Mouse (Mus musculus): Measurements from ENCODE around the gene Ly6g6c. TPM values are rescaled to one million over a fixed set of nuclear protein-coding genes. Genes with fewer than 3 reads are reported as not detected.

Ly6g6c gene
- polyA plus RNA-seq, 1 experiment from 2014 or later, result 0.31 TPM

GRCm38 (mm10) chr17:35103221-35103690 is 38.1 kb downstream of the Ly6g6c start:
- Histone ChIP-seq H3K9me3 (replicated peaks) (no peaks in the 10 kb centered on the region), H3K27ac (peak overlapping the region; percentile 92), H3K27me3 (no peaks in the 10 kb centered on the region), H3K4me1 (replicated peaks) (peaks cover 64% of the 10 kb centered on the region), H3K9ac (peak overlapping the region; percentile 67), H3K4me2 (no peak overlapping the region), H3K36me3 (peaks cover 56% of the 10 kb centered on the region), H3K4me3 (replicated peaks) (no peak overlapping the region)
- ATAC-seq (ENCODE audit: low read depth) (no peak), DNase-seq (no peak)
- WGBS (ENCODE audit: insufficient replicate concordance), result 53% methylated on average over 6 of the region's 6 CpGs

- H3K4me2 ChIP-seq, result peak overlapping the region; percentile 48
- ATAC-seq (ENCODE audit: low read depth), result no peak
- peak overlapping the region; percentile 92 for H3K27ac ChIP-seq
- no peaks in the 10 kb centered on the region for H3K27me3 ChIP-seq
- peak overlapping the region; percentile 7 for H3K4me3 ChIP-seq (replicated peaks)
- H3K9ac ChIP-seq, result peak overlapping the region; percentile 67
- DNase-seq, result no peak
- no peaks in the 10 kb centered on the region for H3K9me3 ChIP-seq (replicated peaks)
- WGBS (ENCODE audit: insufficient replicate concordance), result 65% methylated on average over 7 of the region's 7 CpGs
- peaks cover 64% of the 10 kb centered on the region for H3K4me1 ChIP-seq (replicated peaks)
- peaks cover 48% of the 10 kb centered on the region for H3K36me3 ChIP-seq
Measured at GRCm38 (mm10) chr17:35104079-35104478, 38.9 kb downstream of the Ly6g6c start.

GRCm38 (mm10) chr17:35104754-35105153 is 39.6 kb downstream of the Ly6g6c start:
- peak; percentile 76 for DNase-seq
- Histone ChIP-seq H3K4me2 (peak overlapping the region; percentile 48), H3K36me3 (peaks cover 41% of the 10 kb centered on the region), H3K9ac (peak overlapping the region; percentile 67), H3K9me3 (replicated peaks) (no peaks in the 10 kb centered on the region), H3K4me3 (replicated peaks) (peak overlapping the region; percentile 7; the same call in 1 of the 2 replicates), H3K4me1 (replicated peaks) (peaks cover 64% of the 10 kb centered on the region), H3K27me3 (no peaks in the 10 kb centered on the region), H3K27ac (peak overlapping the region; percentile 92)
- peak; percentile 89 for ATAC-seq (ENCODE audit: low read depth)
- 20% methylated on average over 6 of the region's 6 CpGs for WGBS (ENCODE audit: insufficient replicate concordance)

- WGBS (ENCODE audit: insufficient replicate concordance), result 26% methylated on average over 13 of the region's 13 CpGs
- Histone ChIP-seq H3K9ac (peak overlapping the region; percentile 67), H3K4me1 (replicated peaks) (peaks cover 54% of the 10 kb centered on the region), H3K36me3 (peaks cover 30% of the 10 kb centered on the region), H3K9me3 (replicated peaks) (no peaks in the 10 kb centered on the region), H3K4me3 (replicated peaks) (no peak overlapping the region), H3K4me2 (peak overlapping the region; percentile 18), H3K27ac (peak overlapping the region; percentile 92), H3K27me3 (no peaks in the 10 kb centered on the region)
- DNase-seq (peak; percentile 40), ATAC-seq (ENCODE audit: low read depth) (no peak; the same call in 1 of the 2 replicates)
Measured at GRCm38 (mm10) chr17:35105740-35106389, 40.7 kb downstream of the Ly6g6c start.

GRCm38 (mm10) chr17:35106522-35106921 is 41.3 kb downstream of the Ly6g6c start:
- Histone ChIP-seq H3K4me3 (replicated peaks) (no peak overlapping the region), H3K27me3 (no peaks in the 10 kb centered on the region), H3K9ac (peak overlapping the region; percentile 67; the same call in 1 of the 2 replicates), H3K36me3 (peaks cover 23% of the 10 kb centered on the region), H3K4me1 (replicated peaks) (peaks cover 49% of the 10 kb centered on the region), H3K4me2 (no peak overlapping the region), H3K9me3 (replicated peaks) (no peaks in the 10 kb centered on the region), H3K27ac (no peak overlapping the region)
- 53% methylated on average over 3 of the region's 3 CpGs for WGBS (ENCODE audit: insufficient replicate concordance)
- no peak for ATAC-seq (ENCODE audit: low read depth)
- no peak for DNase-seq

- no peak within 1 kb of the TSS for H3K4me3 ChIP-seq (replicated peaks)
Measured at GRCm38 (mm10) chr17:35108097-35108496, 42.9 kb downstream of the Ly6g6c start, which contains the start of gene Ly6g5c. Gene Ly6g5c, plus strand, starts transcription at chr17:35108279.

GRCm38 (mm10) chr17:35111774-35112173 is 46.6 kb downstream of the Ly6g6c start:
- DNase-seq (no peak), ATAC-seq (ENCODE audit: low read depth) (no peak)
- H3K27ac ChIP-seq, result no peak overlapping the region
- no peaks in the 10 kb centered on the region for H3K9me3 ChIP-seq (replicated peaks)
- no peaks in the 10 kb centered on the region for H3K27me3 ChIP-seq
- 71% methylated on average over 9 of the region's 9 CpGs for WGBS (ENCODE audit: insufficient replicate concordance)
- no peak overlapping the region for H3K9ac ChIP-seq
- peaks cover 30% of the 10 kb centered on the region for H3K36me3 ChIP-seq
- no peak overlapping the region for H3K4me3 ChIP-seq (replicated peaks)
- no peak overlapping the region for H3K4me2 ChIP-seq
- H3K4me1 ChIP-seq (replicated peaks), result 0 out of 2 replicates have a peak, but pooled peaks cover 4% of the 10 kb centered on the region

More at GRCm38 (mm10) chr17:35108097-35108496, 42.9 kb downstream of the Ly6g6c start, which contains the start of gene Ly6g5c:
- H3K9me3 ChIP-seq (replicated peaks), result no peaks in the 10 kb centered on the region
- 78% methylated on average over 6 of the region's 6 CpGs for WGBS (ENCODE audit: insufficient replicate concordance)
- peaks cover 33% of the 10 kb centered on the region for H3K4me1 ChIP-seq (replicated peaks)
- H3K9ac ChIP-seq, result no peak within 1 kb of the TSS
- no peak within 1 kb of the TSS for H3K4me2 ChIP-seq
- H3K27me3 ChIP-seq, result no peaks in the 10 kb centered on the region
- H3K36me3 ChIP-seq, result peaks cover 8% of the 10 kb centered on the region
- DNase-seq (no peak), ATAC-seq (ENCODE audit: low read depth) (no peak)
- H3K27ac ChIP-seq, result no peak within 1 kb of the TSS

GRCm38 (mm10) chr17:35115046-35116019 is 50.1 kb downstream of the Ly6g6c start, which contains the start of gene Ly6g5b:
Gene Ly6g5b, minus strand, starts transcription at chr17:35115428.
- Histone ChIP-seq H3K4me3 (replicated peaks) (no peak within 1 kb of the TSS), H3K9ac (no peak within 1 kb of the TSS), H3K4me2 (no peak within 1 kb of the TSS), H3K9me3 (replicated peaks) (no peaks in the 10 kb centered on the region), H3K27ac (no peak within 1 kb of the TSS; the same call in 1 of the 2 replicates), H3K4me1 (replicated peaks) (peaks cover 21% of the 10 kb centered on the region), H3K36me3 (peaks cover 57% of the 10 kb centered on the region), H3K27me3 (no peaks in the 10 kb centered on the region)
- DNase-seq (no peak), ATAC-seq (ENCODE audit: low read depth) (no peak)
- 77% methylated on average over 8 of the region's 8 CpGs for WGBS (ENCODE audit: insufficient replicate concordance)

Other genes with a start within 250 kb of the Ly6g6c start
- 19.9 and 20.2 TPM in 2 replicates for gene Stk19, start 228.4 kb upstream of the Ly6g6c start, polyA plus RNA-seq (2015; fragmentation: Nextera tagmentation; extraction: Ambion mirVana)
- gene Dxo, start 228.4 kb upstream of the Ly6g6c start, polyA plus RNA-seq (2015; fragmentation: Nextera tagmentation; extraction: Ambion mirVana), result 28.6 and 30.9 TPM in 2 replicates
- gene Skiv2l, start 215.2 kb upstream of the Ly6g6c start, polyA plus RNA-seq (2015; fragmentation: Nextera tagmentation; extraction: Ambion mirVana), result 24.0 and 26.1 TPM in 2 replicates
- 60.1 and 65.1 TPM in 2 replicates for gene Nelfe, start 215.0 kb upstream of the Ly6g6c start, polyA plus RNA-seq (2015; fragmentation: Nextera tagmentation; extraction: Ambion mirVana)
- 118 and 133 TPM in 2 replicates for gene Cfb, start 202.9 kb upstream of the Ly6g6c start, polyA plus RNA-seq (2015; fragmentation: Nextera tagmentation; extraction: Ambion mirVana)
- gene Zbtb12, start 185.9 kb upstream of the Ly6g6c start, polyA plus RNA-seq (2015; fragmentation: Nextera tagmentation; extraction: Ambion mirVana), result 0.54 and 0.80 TPM in 2 replicates
- gene Gm20547, start 183.3 kb upstream of the Ly6g6c start, polyA plus RNA-seq (2015; fragmentation: Nextera tagmentation; extraction: Ambion mirVana), result 0.17 TPM in 1 of 2 replicates, not detected in the other
- 11.1 and 11.7 TPM in 2 replicates for gene C2, start 167.1 kb upstream of the Ly6g6c start, polyA plus RNA-seq (2015; fragmentation: Nextera tagmentation; extraction: Ambion mirVana)
- gene Ehmt2, start 166.9 kb upstream of the Ly6g6c start, polyA plus RNA-seq (2015; fragmentation: Nextera tagmentation; extraction: Ambion mirVana), result 16.8 and 17.7 TPM in 2 replicates
- gene Slc44a4, start 150.9 kb upstream of the Ly6g6c start, polyA plus RNA-seq (2015; fragmentation: Nextera tagmentation; extraction: Ambion mirVana), result 1.5 TPM in 2 replicates
- gene Neu1, start 134.1 kb upstream of the Ly6g6c start, polyA plus RNA-seq (2015; fragmentation: Nextera tagmentation; extraction: Ambion mirVana), result 14.2 and 15.2 TPM in 2 replicates
- gene Hspa1b, start 106.2 kb upstream of the Ly6g6c start, polyA plus RNA-seq (2015; fragmentation: Nextera tagmentation; extraction: Ambion mirVana), result 0.07 and 0.15 TPM in 2 replicates
- gene Gm20481, start 95.5 kb upstream of the Ly6g6c start, polyA plus RNA-seq (2015; fragmentation: Nextera tagmentation; extraction: Ambion mirVana), result not detected in 2 replicates
- 2.1 and 2.3 TPM in 2 replicates for gene Hspa1a, start 93.2 kb upstream of the Ly6g6c start, polyA plus RNA-seq (2015; fragmentation: Nextera tagmentation; extraction: Ambion mirVana)
- gene Hspa1l, start 92.7 kb upstream of the Ly6g6c start, polyA plus RNA-seq (2015; fragmentation: Nextera tagmentation; extraction: Ambion mirVana), result 0.10 and 0.34 TPM in 2 replicates
- gene Lsm2, start 83.5 kb upstream of the Ly6g6c start, polyA plus RNA-seq (2015; fragmentation: Nextera tagmentation; extraction: Ambion mirVana), result 163 and 178 TPM in 2 replicates
- gene Vars, start 64.4 kb upstream of the Ly6g6c start, polyA plus RNA-seq (2015; fragmentation: Nextera tagmentation; extraction: Ambion mirVana), result 110 and 112 TPM in 2 replicates
- 0.08 TPM in 2 replicates for gene Vwa7, start 48.8 kb upstream of the Ly6g6c start, polyA plus RNA-seq (2015; fragmentation: Nextera tagmentation; extraction: Ambion mirVana)
- gene Sapcd1, start 37.4 kb upstream of the Ly6g6c start, polyA plus RNA-seq (2015; fragmentation: Nextera tagmentation; extraction: Ambion mirVana), result 2.5 and 2.8 TPM in 2 replicates
- 3.2 and 3.4 TPM in 2 replicates for gene Msh5, start 18.6 kb upstream of the Ly6g6c start, polyA plus RNA-seq (2015; fragmentation: Nextera tagmentation; extraction: Ambion mirVana)
- 141 and 147 TPM in 2 replicates for gene Clic1, start 15.4 kb upstream of the Ly6g6c start, polyA plus RNA-seq (2015; fragmentation: Nextera tagmentation; extraction: Ambion mirVana)
- gene Ddah2, start 6.4 kb upstream of the Ly6g6c start, polyA plus RNA-seq (2015; fragmentation: Nextera tagmentation; extraction: Ambion mirVana), result 28.9 and 30.6 TPM in 2 replicates
- 4.1 and 5.2 TPM in 2 replicates for gene Mpig6b, start 796 bp downstream of the Ly6g6c start, polyA plus RNA-seq (2015; fragmentation: Nextera tagmentation; extraction: Ambion mirVana)
- 0.13 and 0.23 TPM in 2 replicates for gene Ly6g6e, start 11.5 kb downstream of the Ly6g6c start, polyA plus RNA-seq (2015; fragmentation: Nextera tagmentation; extraction: Ambion mirVana)
- 0.35 and 0.47 TPM in 2 replicates for gene Ly6g6d, start 12.7 kb downstream of the Ly6g6c start, polyA plus RNA-seq (2015; fragmentation: Nextera tagmentation; extraction: Ambion mirVana)
- gene Ly6g6f, start 20.2 kb downstream of the Ly6g6c start, polyA plus RNA-seq (2015; fragmentation: Nextera tagmentation; extraction: Ambion mirVana), result 7.2 and 7.3 TPM in 2 replicates
- 51.0 and 54.9 TPM in 2 replicates for gene Abhd16a, start 23.9 kb downstream of the Ly6g6c start, polyA plus RNA-seq (2015; fragmentation: Nextera tagmentation; extraction: Ambion mirVana)
- not detected in 2 replicates for gene Ly6g5c, start 42.9 kb downstream of the Ly6g6c start, polyA plus RNA-seq (2015; fragmentation: Nextera tagmentation; extraction: Ambion mirVana)
- gene Ly6g5b, start 50.0 kb downstream of the Ly6g6c start, polyA plus RNA-seq (2015; fragmentation: Nextera tagmentation; extraction: Ambion mirVana), result 0.21 and 0.28 TPM in 2 replicates
- gene Gpank1, start 56.1 kb downstream of the Ly6g6c start, polyA plus RNA-seq (2015; fragmentation: Nextera tagmentation; extraction: Ambion mirVana), result 14.1 and 14.8 TPM in 2 replicates
- gene Csnk2b, start 56.7 kb downstream of the Ly6g6c start, polyA plus RNA-seq (2015; fragmentation: Nextera tagmentation; extraction: Ambion mirVana), result 176 and 182 TPM in 2 replicates
- 3.1 and 3.6 TPM in 2 replicates for gene D17H6S53E, start 61.0 kb downstream of the Ly6g6c start, polyA plus RNA-seq (2015; fragmentation: Nextera tagmentation; extraction: Ambion mirVana)
- 553 and 573 TPM in 2 replicates for gene Apom, start 66.7 kb downstream of the Ly6g6c start, polyA plus RNA-seq (2015; fragmentation: Nextera tagmentation; extraction: Ambion mirVana)
- gene Bag6, start 69.8 kb downstream of the Ly6g6c start, polyA plus RNA-seq (2015; fragmentation: Nextera tagmentation; extraction: Ambion mirVana), result 22.4 and 27.4 TPM in 2 replicates
- 45.1 and 51.5 TPM in 2 replicates for gene Prrc2a, start 99.5 kb downstream of the Ly6g6c start, polyA plus RNA-seq (2015; fragmentation: Nextera tagmentation; extraction: Ambion mirVana)
- gene Aif1, start 110.7 kb downstream of the Ly6g6c start, polyA plus RNA-seq (2015; fragmentation: Nextera tagmentation; extraction: Ambion mirVana), result 17.4 and 18.5 TPM in 2 replicates
- gene Lst1, start 123.1 kb downstream of the Ly6g6c start, polyA plus RNA-seq (2015; fragmentation: Nextera tagmentation; extraction: Ambion mirVana), result 21.6 and 29.0 TPM in 2 replicates
- gene Ltb, start 129.1 kb downstream of the Ly6g6c start, polyA plus RNA-seq (2015; fragmentation: Nextera tagmentation; extraction: Ambion mirVana), result 0.53 and 0.80 TPM in 2 replicates
- 0.25 and 0.35 TPM in 2 replicates for gene Tnf, start 136.6 kb downstream of the Ly6g6c start, polyA plus RNA-seq (2015; fragmentation: Nextera tagmentation; extraction: Ambion mirVana)
- 0.07 and 0.10 TPM in 2 replicates for gene Lta, start 140.0 kb downstream of the Ly6g6c start, polyA plus RNA-seq (2015; fragmentation: Nextera tagmentation; extraction: Ambion mirVana)
- 0.36 TPM in 1 of 2 replicates, not detected in the other for gene Gm16181, start 155.4 kb downstream of the Ly6g6c start, polyA plus RNA-seq (2015; fragmentation: Nextera tagmentation; extraction: Ambion mirVana)
- 0.76 and 1.3 TPM in 2 replicates for gene Atp6v1g2, start 168.3 kb downstream of the Ly6g6c start, polyA plus RNA-seq (2015; fragmentation: Nextera tagmentation; extraction: Ambion mirVana)
- gene Nfkbil1, start 170.4 kb downstream of the Ly6g6c start, polyA plus RNA-seq (2015; fragmentation: Nextera tagmentation; extraction: Ambion mirVana), result 3.9 and 4.4 TPM in 2 replicates
- gene Ddx39b, start 176.4 kb downstream of the Ly6g6c start, polyA plus RNA-seq (2015; fragmentation: Nextera tagmentation; extraction: Ambion mirVana), result 208 and 220 TPM in 2 replicates
- gene H2-D1, start 197.3 kb downstream of the Ly6g6c start, polyA plus RNA-seq (2015; fragmentation: Nextera tagmentation; extraction: Ambion mirVana), result 74.5 and 77.7 TPM in 2 replicates

All from liver, embryonic 13.5 days (tissue).